Mouse (Mus musculus): Measurements from ENCODE around the gene Obscn.

Gene Obscn

DNA sequence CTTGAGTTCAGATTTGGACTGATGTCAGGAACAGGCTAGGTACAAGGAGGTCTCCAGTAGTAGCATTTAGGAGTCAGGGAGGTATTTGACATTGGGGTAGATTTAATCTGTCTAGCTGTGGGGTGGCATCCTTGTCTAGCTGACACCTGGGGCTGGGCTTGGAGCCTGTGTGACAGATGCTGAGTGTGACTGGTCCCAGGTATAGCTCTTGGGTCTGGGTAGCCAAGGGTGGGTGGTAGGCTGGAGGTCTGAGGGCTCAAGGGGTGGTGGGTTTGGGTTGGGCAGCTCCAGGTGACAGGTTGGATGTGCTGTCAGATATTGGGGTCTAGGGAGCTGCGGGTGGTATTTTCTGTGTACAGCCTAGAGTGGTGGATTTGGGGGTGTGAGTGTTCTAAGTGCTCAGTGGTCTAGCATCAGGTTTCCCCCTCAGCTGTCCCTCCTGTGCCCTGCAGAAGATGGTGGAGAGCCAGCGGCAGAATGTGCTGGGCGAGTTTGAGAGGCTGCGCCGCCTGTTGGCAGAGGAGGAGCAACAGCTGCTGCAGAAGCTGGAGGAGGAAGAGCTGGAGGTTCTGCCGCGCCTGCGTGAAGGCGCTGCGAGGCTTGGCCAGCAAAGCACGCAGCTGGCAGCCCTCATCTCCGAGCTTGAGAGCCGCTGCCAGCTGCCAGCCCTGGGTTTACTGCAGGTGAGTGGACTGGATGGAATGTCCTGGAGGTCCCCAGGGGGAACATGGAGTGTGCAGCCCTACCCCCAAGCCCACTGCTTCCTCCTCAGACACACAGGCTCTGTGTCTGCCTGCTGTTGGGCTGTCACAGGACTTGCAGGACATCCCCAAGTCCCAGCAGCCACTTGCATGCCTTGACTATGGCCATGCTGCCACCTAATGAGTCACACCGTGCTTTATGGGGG is 154.4 kb downstream of the Obscn start:
- peak; percentile 81 for DNase-seq

DNA sequence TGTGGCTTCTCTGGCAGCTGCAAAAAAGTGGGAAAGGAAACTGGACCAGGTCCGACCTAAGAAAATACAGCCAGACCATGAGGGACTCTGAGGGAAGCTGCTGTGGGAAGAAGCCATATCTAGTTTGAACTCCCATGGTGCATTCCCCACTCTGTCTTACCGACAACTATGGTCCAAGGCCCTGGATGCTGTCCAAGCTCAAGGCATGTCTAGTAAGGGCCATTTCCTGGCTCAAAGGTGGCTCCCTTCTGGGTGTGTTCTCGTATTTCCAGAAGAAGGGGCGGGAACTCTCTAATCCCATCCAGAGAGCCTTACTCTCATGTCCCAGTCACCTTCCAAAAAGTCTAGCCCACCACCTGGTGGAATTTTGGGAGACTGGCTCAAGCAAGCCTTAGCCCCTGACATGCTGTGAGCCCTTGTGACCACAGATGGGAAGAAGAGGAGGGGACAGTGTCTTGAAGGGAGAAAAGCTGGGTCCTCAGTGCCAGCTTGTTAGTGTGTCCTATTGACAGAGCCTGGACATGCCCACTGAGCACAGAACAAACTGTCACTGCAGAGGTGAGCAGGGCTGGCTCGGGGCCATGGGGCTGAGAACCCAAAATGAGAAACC is 155.7 kb downstream of the Obscn start:
- DNase-seq, result no peak

DNA sequence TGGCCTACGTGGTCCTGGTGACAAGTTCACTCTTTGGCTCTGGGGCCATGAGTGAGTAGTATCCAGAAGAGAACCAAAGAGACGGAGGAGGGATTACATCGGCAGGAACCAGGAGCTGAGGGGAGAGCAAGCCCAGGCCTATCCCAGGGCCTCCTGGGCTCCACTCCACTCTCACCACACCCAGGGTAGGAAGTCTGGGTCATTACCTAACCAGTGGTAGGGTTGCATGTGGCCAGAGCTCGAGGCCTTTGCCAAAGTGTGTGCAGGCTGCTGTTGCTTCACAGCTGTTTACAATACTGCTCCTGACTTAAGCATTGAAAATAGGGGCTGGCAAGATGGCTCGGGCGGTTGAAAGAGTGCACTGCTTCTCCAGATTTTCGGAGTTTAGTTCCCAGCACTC is 156.5 kb downstream of the Obscn start:
- no peak for DNase-seq

DNA sequence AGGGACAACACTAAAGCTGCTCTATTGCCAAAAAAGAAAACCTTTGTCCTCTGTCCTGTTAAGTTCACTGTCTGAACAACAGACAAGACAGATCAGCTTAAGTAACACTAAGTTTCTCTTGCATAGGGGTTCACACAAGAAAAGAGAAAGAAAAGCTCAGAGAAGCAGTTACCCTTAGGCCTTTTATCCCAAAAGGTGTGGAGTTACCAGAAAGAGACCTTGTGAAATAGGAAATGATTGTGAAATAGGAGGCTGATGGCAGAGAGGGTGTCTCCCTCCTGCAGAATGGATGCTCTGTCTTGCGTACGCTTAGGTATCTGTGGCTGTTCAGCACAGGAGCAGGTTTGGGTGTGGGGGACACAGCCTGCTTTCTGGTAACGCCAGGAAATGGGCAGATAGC is 157.0 kb downstream of the Obscn start:
- no peak for DNase-seq

DNA sequence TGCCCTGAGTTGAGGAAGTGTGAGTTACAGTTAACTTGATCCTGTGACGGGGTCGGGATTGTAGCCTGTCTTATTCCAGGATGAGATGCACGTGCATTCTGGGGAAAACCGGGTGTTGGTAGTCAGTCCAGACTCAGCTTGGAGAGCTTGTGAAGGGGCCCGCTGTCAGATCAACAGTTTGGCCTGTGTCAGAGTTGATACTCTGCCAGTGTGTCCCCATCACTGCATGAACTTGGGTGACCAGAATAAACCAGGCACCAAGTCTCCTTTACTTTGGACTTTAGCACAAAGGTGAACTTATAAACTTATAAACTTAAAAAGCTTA is 157.5 kb downstream of the Obscn start:
- no peak for DNase-seq

DNA sequence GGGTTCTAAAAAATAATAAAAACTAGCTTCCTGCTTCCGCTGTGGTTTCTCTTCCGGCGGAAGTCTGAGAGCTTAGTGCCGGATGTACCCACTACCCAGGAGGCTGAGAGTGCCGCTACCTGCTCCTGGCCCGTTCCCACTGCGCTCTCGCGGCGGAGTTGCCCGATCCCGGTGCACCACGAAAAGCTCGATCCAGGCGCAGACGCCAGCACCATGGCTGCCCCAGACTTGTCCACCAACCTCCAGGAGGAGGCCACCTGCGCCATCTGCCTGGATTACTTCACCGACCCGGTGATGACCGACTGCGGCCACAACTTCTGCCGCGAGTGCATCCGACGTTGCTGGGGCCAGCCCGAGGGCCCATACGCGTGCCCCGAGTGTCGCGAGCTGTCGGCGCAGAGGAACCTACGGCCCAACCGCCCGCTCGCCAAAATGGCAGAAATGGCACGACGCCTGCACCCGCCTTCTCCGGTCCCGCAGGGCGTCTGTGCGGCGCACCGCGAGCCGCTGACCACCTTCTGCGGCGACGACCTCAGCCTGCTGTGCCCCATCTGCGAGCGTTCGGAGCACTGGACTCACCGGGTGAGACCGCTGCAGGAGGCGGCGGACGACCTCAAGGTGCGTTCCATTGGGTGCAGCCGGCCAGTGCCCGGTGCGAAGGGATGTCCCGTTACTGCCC is 158.0 kb downstream of the Obscn start, which contains the start of gene Trim11:
Gene Trim11, plus strand, starts transcription at position 67 of the 679 bp plus-strand sequence.
- peak; percentile 55 for DNase-seq

DNA sequence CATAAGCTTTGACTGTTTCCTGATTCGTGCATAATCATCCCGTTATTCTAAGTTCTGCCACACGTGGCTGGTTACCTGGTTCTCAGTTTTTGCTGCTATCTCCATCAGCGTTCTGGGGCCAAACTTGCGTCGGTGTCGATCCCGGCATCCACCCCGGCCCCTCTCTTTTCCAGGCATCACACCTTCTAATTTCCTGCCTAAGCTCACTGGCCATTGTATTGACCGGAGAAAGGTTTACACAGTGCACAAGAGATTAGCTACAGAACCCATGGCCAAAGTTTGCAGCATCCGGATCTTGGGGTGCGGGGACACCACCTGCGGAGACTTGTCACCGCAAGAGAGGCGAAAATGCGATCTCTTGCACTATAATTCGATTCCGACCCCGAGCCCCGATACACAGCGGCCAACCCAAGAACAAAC is 158.6 kb downstream of the Obscn start:
- no peak for DNase-seq

DNA sequence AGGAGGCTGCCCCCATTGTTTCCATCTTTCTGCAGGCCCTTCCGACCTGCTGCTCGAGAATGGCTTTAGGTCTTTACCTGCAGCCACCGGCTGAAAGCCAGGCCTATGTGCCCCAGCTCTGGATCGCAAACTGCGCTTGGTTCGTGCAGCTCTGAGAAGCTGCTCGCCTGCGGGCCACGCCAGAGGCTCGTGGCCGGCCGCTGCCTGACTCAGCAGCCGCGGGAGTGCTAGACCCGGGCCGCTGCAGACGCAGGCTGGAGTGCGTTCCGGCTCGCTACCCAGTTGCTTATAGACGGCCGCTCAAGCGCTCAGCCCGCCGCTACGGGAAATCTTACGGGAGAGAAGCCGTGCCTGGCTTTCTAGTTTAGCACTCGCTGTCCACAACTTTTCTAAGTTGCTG is 159.1 kb downstream of the Obscn start:
- DNase-seq, result no peak

DNA sequence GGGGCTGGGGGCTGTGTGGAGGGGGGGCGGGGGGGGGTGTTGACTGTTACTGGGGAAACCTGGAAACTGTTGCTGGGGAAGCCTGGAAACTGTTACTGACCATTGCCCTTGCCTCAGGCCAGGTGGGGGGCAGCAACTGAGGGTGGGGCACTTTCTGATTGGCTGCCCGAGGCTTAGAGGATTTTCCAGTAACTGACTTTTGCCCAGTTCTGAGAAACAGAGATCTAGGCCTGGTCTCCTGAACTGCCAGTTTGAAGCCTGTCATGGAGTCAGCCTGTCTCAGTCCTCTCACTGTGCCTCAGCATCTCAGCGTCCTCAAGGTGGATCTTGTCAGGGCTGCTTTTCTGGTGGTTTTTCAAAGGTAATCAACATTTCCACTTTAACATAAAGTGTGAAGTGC is 161.8 kb downstream of the Obscn start:
- no peak for DNase-seq

DNA sequence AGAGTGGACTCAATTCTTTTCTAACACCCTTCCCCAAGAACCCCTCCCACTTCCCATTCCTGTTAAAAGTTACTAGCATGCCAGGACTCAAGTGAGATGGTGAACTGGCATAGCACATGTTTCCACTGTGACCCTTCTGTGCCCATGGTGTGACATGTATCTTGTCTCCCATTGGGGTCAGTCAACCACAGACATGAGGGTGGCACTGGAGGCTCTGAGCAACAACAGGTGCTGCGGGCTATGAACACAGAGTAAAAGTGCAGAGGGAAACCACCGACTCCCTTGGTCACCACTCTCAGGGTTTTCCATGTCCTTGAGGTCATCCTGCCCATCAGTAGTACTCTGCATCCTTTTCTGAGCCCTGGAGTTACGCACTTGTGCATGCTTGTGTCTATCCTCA is 164.4 kb downstream of the Obscn start:
- DNase-seq, result no peak

DNA sequence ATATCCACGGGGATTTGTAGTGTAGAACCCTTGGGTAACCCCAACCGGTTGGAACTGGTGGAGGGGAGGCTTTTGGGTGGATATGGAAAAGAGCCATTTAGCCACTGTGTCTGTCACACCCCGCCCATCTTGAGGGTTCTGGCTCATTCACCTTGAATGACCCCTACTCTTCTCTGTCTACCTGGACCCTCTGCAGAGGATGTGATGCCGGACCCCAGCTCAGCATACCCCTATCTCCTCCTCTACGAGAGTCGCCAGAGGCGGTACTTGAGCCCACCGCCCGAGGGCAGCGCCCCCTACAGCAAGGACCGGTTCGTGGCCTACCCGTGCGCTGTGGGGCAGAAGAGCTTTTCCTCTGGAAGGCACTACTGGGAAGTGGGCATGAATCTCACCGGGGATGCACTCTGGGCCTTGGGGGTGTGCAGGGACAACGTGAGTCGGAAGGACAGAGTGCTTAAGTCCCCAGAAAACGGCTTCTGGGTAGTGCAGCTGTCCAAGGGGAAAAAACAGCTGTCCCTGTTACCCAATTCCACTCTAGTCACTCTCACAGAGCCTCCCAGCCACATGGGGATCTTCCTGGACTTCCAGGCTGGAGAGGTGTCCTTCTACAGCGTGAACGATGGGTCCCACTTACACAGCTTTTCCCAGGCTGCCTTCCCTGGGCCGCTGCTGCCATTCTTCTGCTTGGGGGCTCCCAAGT is 165.2 kb downstream of the Obscn start:
- no peak for DNase-seq

DNA sequence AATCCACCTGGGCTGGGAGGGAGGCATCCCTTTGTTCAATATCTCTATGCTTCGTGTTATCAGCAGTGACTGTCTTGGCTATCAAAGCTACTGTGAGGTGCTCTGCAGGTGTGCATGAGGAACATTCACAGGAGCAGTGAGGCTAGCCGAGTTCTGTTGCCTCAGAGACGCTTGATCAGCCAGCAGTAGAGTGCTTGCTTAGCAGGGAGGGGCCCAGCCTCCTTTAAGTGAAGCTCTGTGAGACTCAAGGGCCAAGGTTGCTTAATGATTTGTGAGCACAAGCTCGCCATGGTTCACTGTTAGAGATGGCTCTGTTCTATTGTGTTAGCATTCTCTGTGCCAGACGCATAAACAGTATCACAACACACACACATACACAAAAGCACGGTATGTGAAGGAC is 166.5 kb downstream of the Obscn start:
- DNase-seq, result no peak

DNA sequence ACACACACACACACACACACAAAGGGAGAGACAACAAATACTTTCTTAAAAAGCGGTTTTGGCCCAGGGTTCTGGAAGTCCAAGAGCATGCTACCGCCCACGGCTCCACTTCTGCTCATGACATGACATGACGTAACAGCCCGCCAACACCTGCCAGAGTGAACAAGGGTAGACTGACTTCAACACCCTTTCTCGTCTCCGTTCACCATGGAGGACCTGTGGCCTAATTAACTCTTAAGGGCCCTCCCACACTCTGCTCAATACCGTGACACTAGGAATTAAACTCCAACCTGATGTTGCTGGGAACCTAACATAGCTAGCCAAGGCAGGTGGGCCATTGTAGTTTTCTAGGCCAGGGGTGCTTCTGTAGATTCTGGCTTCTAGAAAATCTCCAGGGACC is 167.2 kb downstream of the Obscn start:
- no peak for DNase-seq

DNA sequence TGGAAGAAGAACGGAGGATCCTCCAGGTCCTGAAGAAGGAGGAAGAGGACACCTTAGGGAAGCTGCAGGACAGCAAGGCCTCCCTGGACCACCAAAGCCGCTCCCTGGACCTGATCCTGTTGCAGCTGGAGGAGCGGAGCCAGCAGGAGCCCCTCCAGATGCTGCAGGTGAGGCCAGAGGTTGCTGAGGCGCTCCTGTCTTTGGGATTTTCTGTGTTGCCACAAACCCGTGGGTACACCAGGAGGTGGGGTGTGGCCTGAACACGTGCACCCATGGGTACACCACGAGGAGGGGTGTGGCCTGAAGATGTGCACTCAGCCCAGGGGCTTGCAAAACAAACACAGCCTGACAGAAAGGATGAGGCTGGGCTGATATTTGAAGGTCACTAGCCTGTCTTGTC is 167.7 kb downstream of the Obscn start:
- DNase-seq, result no peak

DNA sequence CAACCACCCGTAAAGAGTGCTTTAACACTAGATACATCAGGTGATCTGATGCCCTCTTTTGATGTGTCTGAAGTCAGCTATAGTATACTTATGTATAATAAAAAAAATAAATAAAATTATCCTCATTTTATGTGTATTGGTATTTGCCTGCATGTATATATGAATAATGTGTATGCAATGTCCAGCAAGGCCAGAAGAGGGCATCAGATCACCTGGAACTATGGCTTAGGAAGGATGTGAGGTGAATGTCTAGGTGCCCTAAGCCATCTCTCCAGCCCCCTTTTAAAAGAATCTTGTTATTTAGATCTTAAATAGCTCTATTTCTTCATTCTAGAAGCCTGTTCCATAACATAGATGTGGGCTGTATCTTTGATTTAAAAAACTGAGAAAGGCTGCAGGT is 168.9 kb downstream of the Obscn start:
- no peak for DNase-seq

DNA sequence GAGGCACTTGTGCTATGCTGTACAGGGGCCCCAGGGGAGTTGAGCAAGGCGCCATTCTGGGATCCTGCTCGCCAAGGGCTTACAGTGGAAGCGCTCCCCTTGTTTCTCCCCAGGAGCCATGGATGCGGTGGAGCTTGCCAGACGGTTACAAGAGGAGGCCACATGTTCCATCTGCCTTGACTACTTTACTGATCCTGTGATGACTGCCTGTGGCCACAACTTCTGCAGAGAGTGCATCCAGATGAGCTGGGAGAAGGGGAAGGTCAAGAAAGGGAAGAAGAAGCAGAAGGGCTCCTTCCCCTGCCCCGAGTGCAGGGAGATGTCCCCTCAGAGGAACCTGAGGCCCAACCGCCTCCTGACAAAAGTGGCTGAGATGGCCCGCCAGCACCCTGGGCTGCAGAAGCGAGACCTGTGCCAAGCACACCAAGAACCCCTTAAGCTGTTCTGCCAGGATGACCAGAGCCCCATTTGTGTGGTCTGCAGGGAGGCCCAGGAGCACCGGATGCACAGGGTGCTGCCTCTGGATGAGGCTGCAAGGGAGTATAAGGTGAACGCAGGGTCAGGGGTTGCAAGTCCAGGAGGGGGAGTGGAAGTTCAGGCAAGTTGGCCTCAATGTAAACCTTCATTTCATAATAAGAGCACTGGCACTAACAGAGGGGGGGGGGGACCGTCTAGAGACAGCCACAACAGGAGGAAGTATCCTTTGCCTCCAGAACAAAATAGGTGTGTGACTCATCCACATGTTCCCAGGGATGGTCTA is 171.0 kb downstream of the Obscn start:
- no peak for DNase-seq

DNA sequence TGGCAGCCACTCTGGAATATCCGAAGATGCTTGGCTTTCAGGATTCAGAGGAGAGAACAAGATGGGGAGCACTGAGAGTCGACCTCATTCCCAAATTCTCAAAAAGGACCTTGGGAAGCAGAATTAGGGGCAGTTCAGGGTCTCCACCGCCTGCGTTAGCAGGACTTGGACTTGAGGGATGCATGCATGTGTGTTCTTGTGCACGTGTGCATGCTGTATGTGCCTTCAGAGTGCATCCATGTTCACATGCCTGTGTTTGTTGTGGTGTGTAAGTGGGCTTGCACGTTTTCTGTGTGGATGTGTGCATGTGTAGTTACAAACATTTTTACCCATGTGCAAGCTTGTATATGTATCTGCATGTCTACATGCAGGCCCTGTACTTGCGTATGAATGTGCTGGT is 172.0 kb downstream of the Obscn start:
- no peak for DNase-seq

DNA sequence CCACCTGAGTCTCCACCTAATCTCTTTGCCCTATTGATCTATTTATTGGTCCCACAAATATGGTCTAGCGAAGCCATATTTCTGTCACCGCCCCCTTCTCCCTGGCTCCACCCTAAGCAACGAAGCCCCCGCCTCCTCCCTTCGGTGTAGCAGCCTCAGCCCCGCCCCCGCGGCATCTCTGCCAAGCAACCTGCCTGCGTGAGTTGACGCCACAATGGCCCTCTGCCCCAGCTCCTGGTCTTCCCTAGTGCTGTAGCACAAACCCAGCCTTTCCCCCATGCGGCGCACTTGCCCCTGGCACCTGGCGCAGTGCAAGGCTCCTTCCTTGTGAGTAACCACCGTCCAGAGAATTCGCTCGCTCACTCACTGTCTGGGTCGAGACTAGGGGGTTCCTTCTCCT is 172.7 kb downstream of the Obscn start:
- peak; percentile 43 for DNase-seq

DNA sequence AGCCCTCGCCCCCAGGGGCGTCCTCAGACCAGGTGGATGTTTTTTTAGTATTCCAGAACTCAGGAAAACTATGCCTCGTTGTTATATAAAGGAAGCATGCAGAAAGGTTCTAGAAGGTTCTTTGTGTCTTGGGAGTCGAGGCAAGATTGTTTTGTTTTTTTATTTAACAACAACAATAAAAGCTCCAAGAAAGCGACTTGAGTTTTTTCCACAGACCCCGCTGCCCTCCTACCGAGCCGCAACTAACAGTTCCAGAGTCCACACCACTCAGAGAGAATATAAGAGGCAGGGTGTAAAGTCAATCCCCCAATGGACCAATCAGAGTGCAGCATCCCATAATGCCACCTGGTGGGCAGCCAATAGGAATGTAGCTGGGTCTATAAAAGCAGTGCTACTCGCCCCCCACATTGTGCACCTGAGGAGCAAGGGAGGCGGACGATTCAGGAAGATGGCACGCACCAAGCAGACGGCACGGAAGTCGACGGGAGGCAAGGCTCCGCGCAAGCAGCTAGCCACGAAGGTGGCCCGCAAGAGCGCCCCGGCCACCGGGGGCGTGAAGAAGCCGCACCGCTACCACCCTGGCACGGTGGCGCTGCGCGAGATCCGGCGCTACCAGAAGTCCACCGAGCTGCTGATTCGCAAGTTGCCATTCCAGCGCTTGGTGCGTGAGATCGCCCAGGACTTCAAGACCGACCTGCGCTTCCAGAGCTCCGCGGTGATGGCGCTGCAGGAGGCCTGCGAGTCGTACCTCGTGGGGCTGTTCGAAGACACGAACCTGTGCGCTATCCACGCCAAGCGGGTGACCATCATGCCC is 174.6 kb downstream of the Obscn start:
- DNase-seq, result no peak

DNA sequence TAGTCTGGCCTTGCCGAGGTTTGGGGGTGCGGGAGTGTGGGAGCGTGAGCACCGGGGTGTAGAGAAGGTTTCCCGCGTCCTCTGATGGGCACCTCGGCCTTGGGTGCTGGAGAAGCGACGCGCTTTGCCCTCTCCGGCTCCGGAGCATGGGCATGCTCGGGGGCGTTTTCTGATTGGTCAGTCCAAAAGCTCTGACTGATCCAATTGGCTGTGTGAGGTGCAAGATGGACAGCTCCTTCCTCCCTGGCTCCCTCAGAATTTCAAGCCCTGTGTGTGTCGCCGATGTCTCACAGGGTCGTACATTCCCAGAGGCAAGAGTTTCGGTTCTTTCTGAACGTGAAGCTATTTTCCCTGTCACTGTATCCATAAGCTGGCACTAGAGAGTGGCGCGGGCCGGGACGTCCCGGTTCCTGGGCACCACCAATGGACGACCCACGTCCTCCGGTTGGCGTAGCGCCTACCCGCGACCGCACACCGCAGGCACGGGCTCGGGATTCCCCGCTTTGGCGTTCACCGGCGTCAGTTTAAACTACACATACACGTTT is 176.2 kb downstream of the Obscn start:
- peak; percentile 71 for DNase-seq

DNA sequence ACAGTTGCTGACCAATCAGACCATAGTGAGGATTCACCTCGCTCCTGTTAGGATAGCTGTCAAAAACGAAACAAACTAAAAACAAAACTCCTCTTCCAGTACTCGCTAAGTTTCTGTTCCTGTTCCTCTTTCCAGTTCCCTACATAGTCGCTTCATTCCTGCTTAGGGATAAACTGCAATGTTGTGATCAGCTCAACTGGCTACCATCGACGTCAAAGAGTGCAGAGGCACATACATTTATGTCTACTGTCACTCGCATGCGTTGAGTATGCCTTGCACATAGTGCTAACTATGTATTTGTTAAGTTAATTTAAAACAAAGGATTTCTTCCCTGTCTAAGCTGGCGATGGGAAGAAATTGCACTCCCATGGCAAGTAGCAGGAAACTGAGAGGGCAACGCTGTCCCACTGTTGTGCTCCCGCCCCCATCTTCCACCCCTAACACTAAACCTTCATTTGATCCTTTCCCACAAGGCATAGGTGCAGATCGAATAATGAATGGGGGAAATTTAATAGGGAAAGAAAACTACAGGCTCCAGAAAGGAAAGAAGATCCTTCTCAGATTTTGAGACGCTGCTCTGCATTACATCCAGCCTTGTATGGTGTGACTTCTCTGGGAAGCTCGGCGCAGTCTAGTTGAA is 176.9 kb downstream of the Obscn start:
- DNase-seq, result no peak

Data from right cerebral cortex, postnatal 14 days (tissue).